Mouse (Mus musculus): ENCODE measurements around the gene F12.
A peak's percentile ranks its signal among the peaks of the same experiment; 100 is the strongest.

- TF ChIP-seq POLR2A (IDR thresholded peaks at IDR 0.05; ENCODE audit: low read depth, low read length), result no peak; the same call in 1 of the 2 replicates
- no peak; the same call in 1 of the 2 replicates for TF ChIP-seq TCF12 (IDR thresholded peaks at IDR 0.05; ENCODE audit: low read depth, low read length)
- TF ChIP-seq MAFK (IDR thresholded peaks at IDR 0.05; ENCODE audit: insufficient replicate concordance, low read length), result no peak
- no peak for TF ChIP-seq USF1 (IDR thresholded peaks at IDR 0.05; ENCODE audit: low read depth, low read length)
- no peak; the same call in none of the 2 replicates for TF ChIP-seq MXI1 (IDR thresholded peaks at IDR 0.05; ENCODE audit: low read depth, low read length)
- no peak for TF ChIP-seq EP300 (IDR thresholded peaks at IDR 0.05; ENCODE audit: low read length)
- peak; percentile 94 for TF ChIP-seq UBTF (IDR thresholded peaks at IDR 0.05; ENCODE audit: low read depth, low read length)
- TF ChIP-seq CHD2 (IDR thresholded peaks at IDR 0.05; ENCODE audit: low read length), result no peak
- TF ChIP-seq SMC3 (IDR thresholded peaks at IDR 0.05; ENCODE audit: low read depth, low read length), result no peak
- TF ChIP-seq GABPA (IDR thresholded peaks at IDR 0.05; ENCODE audit: insufficient replicate concordance, low read depth, low read length), result no peak
- no peak for TF ChIP-seq ZNF384 (IDR thresholded peaks at IDR 0.05; ENCODE audit: low read depth, low read length)
- TF ChIP-seq MEF2A (IDR thresholded peaks at IDR 0.05; ENCODE audit: borderline replicate concordance, low read depth, low read length), result no peak
- TF ChIP-seq BHLHE40 (IDR thresholded peaks at IDR 0.05; ENCODE audit: low read depth, low read length), result peak; percentile 90
- 0 out of 4 replicates have a peak, but pooled peaks of 1 of the 2 experiments have one; percentile 10 for TF ChIP-seq CTCF (conservative IDR thresholded peaks at IDR 0.05 in 1 of 2, IDR thresholded peaks at IDR 0.05 in 1 of 2; ENCODE audit: low read depth in 2 of 2, low read length in 2 of 2)
Observed at GRCm38 (mm10) chr13:55472132-55473022, 45.8 kb upstream of the F12 start.

Measured in CH12.LX (cell line).